Mouse (Mus musculus) lung, postnatal 0 days (tissue): ENCODE measurements around the gene Flywch2.

Experiments
- CTCF ChIP-seq: IDR thresholded peaks from 2 replicates; pipeline ENCODE4 v1.5.1; 2016; ENCODE audit warnings: antibody characterized with exemption, mild to moderate bottlenecking
- EP300 ChIP-seq: IDR thresholded peaks from 2 replicates; pipeline ENCODE4 v1.6.1; 2016; ENCODE audit warnings: antibody characterized with exemption, mild to moderate bottlenecking, control low read depth

DNA sequence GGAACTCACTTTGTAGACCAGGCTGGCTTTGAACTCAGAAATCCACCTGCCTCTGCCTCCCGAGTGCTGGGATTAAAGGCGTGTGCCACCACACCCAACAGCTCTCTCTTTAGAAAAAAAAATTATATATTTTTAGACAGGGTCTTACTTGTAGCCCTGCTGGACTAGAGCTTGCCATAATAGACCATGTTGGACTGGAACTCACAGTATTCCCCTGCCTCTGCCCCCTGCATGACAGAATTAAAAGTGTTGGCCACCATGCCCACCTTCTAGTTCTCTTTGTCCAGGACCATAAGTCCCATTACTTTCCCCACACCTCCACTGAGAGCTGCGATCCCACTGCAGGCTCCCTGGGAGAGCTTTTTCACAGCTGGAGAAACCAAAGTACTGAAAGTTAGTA is 38.4 kb downstream of the Flywch2 start:
- TF ChIP-seq EP300 (no peak), CTCF (no peak)
